Mouse (Mus musculus): ENCODE data around the gene Slc22a4.

Slc22a4 gene

GRCm38 (mm10) chr11:54028044-54028951, at the start of gene Slc22a4:
TSS of gene Slc22a4 (minus strand) at chr11:54028090.
- DNase-seq (ENCODE audit: low spot score): peak; percentile 38

GRCm38 (mm10) chr11:54076101-54076500, 48.2 kb upstream of the Slc22a4 start:
- no peak for DNase-seq (ENCODE audit: low spot score)

DNA sequence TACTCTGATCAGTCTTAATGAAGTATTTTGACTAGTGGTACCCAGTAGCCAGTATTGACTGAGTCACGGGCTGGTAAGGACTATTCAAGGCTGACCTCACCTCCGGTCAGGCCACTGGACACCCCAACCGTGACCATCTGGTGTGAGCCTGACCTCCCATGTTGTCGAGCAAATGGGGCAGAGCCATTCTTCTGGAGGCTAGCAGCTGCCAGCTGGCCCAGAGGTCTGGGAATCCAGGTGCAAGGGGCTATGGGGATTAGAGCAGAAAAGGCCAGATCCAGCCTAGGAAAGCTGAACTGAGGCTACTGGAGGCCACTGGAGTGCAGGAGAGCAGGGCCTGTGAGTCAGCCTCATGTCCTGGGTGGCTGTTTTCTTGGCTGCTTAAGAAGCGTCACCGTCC, 47.5 kb upstream of the Slc22a4 start:
- DNase-seq (ENCODE audit: low spot score): no peak

DNA sequence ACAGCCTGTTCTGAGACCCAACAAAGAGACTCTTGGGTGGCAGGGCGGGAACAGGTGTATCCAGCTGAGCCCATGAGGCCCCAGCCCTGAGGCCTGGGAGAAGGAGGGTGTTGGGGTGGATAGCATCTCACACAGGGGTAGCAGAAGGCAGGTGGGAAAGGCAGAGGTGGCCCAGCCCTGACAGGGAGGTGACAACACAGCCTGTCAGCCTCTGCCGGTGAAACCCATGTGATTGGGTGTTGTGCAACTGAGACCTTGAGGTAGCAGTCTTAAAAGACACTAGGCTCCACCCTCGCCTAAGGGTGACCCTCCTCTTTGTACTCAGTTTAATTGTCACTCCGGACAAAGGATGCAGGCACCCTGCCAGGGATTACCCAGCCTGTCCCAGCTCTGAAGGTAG, 45.4 kb upstream of the Slc22a4 start:
- DNase-seq (ENCODE audit: low spot score): no peak

GRCm38 (mm10) chr11:54071726-54072445, 44.0 kb upstream of the Slc22a4 start:
- no peak for DNase-seq (ENCODE audit: low spot score)

- no peak for DNase-seq (ENCODE audit: low spot score)
These were observed 40.9 kb upstream of the Slc22a4 start, which contains the start of gene Pdlim4 for GRCm38 (mm10) chr11:54068520-54069371. TSS of gene Pdlim4 (minus strand) at chr11:54069014.

GRCm38 (mm10) chr11:54067996-54068519, 40.2 kb upstream of the Slc22a4 start:
- DNase-seq (ENCODE audit: low spot score): no peak

GRCm38 (mm10) chr11:54067318-54067995, 39.6 kb upstream of the Slc22a4 start:
- DNase-seq (ENCODE audit: low spot score): no peak

DNA sequence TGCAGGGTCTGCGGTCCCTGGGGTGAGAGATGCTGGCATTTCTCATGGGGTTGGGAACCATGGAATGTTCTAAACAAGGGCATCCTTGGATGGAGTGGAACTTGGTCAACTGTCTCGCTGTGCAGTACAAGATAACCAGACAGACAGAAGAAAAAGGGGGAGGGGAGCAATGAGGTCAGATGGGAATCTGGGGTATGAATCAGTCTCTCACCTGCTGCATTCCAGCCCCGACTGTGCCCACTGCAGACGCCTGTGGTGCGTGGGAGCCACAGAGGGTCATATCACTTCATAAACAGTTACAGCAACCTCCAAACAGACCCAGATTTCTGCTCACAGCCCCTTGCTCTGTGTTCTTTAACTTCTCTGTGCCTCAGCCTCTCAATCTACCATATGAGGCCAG, 38.5 kb upstream of the Slc22a4 start:
- no peak for DNase-seq (ENCODE audit: low spot score)

DNA sequence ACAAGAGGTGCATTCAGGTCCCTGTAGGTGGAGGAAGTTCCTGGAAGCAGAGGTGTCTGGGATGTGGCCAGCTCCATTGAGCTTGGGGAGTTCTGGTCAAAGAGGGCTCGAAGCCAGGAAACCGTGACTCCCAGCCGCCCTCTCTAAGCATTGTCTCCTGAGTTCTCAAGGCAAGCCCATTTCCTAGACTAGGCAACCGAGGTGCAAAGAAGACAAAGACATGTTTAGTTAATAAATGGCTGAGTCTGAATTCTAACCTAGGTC, 38.0 kb upstream of the Slc22a4 start:
- DNase-seq (ENCODE audit: low spot score): no peak

DNA sequence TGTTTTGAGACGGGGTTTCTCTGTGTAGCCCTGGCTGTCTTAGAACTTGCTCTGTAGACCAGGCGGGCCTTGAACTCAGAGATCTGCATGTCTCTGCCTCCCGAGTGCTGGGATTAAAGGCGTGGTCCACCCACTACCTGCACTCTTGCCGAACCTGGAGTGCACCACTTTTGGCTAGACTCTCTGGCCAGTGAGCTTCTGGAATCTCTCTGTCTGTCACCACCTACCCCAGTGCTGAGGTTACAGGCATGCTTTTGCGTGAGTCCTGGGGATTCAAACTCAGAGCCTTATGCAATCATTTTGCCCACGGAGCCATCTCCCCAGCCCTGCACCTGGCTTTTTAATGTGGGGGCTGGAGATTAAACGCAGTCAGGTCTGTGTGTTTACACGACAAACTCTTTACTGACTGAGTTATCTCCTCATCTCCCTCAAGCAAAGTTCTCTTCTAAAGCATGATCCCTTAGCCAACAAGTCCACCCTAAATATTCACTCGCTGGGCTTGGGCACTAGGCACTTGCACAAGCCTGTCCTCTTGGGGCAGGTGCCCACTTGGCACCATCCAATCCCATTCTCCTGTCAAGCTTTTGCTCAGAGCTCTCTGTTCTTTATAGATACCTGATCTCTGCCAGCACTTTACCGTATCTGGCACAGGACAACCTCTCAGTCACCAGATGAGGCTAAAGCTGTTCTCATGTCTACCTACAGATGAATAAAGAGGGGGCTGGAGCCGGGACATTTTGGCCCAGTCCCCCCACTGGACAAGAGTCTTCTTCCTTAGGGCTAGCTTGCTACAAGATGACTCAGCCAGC, 37.4 kb upstream of the Slc22a4 start:
- no peak for DNase-seq (ENCODE audit: low spot score)

DNA sequence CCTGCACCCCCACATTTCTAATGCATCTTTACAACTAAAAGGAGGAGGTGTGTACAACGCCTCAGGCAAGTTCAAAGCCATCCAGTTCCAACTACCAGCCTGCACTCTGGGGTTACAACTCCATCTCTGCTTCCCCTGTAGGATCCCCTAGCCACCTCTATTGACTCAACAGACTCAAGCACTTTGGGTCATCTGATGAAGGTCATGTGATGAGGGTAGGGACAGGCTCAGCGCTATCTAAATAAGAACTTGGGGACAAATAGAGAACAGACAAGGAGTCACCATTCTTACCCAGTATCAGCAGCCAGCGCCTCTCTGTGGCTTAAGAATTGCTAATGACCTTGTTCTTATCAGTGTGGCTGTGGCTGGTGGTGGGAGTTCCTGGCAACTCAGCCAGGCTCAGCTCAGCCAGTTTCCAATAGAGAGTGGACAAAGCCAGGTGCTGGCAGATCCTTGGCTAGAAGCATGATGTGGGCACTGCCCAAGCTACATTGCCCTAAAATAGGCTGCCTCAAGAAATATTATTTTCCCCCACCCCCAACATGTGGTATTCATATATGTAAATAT, 36.6 kb upstream of the Slc22a4 start:
- no peak for DNase-seq (ENCODE audit: low spot score)

DNA sequence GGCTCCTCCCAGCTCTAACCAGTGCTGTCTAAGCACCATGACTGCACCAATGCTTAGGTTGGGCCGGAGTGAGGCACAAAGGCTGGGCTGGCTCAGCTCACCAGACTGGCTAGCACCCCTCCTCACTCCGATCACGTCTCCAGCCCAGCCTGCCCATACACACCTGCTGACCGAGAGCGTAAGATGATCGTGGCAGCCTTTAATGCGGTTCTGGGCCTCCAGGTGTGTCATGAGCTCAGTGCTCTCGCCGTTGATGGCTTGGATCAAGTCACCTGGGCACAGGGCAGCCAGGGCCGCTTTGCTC, 35.5 kb upstream of the Slc22a4 start:
- no peak for DNase-seq (ENCODE audit: low spot score)

- no peak for DNase-seq (ENCODE audit: low spot score)
These were observed 35.0 kb upstream of the Slc22a4 start for GRCm38 (mm10) chr11:54062753-54063471.

DNA sequence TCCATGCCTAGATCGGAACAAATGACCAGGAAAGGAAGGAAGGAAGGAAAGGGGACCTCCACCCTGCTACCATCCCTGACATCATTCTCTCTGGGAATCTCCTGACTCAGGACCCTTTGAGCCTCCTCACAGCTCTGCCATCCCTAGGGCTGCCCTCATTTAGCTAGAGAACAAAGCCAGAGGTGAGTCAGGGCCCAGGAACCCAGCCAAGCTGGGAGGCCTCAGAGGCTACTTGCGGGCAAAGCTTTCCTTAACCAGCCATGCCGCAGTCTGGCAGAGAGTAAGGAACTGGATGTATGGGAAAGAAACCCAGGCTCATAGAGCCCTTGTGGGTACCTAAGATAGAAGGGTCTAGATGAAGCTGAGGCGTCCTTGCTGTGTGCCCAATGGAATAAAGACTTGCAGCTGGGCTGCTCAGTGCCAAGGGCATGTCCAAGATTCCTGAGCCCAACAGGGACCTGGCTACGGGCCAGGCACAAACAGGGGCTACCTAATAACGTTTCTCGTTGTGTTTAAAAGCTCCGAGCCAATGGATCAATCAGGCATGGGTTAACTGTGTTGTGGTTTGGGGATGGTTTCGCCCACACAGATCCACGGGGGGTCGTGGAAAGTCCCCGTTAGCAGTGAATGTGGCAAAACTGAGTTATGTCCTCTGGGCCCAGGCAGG, 34.3 kb upstream of the Slc22a4 start:
- DNase-seq (ENCODE audit: low spot score): no peak

- DNase-seq (ENCODE audit: low spot score): no peak
These were observed 32.4 kb upstream of the Slc22a4 start for GRCm38 (mm10) chr11:54060316-54060715.

- DNase-seq (ENCODE audit: low spot score): no peak
These were observed 31.6 kb upstream of the Slc22a4 start for GRCm38 (mm10) chr11:54059526-54059925.

- DNase-seq (ENCODE audit: low spot score): no peak
These were observed 30.8 kb upstream of the Slc22a4 start for GRCm38 (mm10) chr11:54058643-54059042.

DNA sequence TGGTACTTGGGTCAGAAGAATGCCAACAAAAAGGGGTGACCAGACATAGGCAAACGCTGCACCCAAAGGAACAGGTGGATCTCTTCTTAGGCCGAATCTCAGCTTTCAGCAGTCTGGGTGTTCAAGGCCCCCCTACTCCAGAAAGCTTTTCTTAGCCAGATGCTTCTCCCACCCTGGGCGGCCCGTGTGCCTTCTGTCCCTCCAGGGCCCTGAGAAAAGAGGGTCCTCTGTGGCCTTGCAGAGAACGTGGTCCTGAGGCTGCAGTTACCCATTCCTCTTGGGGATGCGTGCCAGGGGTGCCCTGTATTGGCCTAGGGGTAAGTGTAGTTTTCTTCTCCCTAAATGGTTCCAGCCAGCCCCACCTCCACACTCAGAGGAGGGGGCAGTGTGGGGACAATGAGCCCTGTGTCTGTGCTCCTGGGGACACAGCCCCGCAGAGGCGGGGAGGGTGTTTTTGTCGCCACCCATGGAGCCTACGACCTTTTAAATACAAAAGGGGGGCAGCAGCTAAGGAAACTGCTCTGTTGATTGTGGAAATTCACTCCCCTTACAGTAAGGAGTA, 30.2 kb upstream of the Slc22a4 start:
- DNase-seq (ENCODE audit: low spot score): no peak
